Mouse (Mus musculus) thymus, postnatal 0 days (tissue): ENCODE data around the gene Gtf2e1. TPM values are rescaled to one million over a fixed set of nuclear protein-coding genes. Genes with fewer than 3 reads are reported as not detected.
A peak's percentile ranks its signal among the peaks of the same experiment; 100 is the strongest.

Experiments
- DNase-seq: peaks from one replicate; pipeline ENCODE4 v3.0.0-alpha.2; 2015; ENCODE audit warnings: low spot score
- polyA plus RNA-seq: library from polyadenylated mRNA; unstranded; fragments of >200 nt; fragmentation: Nextera tagmentation; extraction: Ambion mirVana; gene quantifications from 2 replicates; pipeline ENCODE4 v1.2.1, GENCODE M21; 2015

The Gtf2e1 gene
- polyA plus RNA-seq: 20.5 and 21.6 TPM in 2 replicates

- peak; percentile 97 for DNase-seq
These were observed at the start of gene Gtf2e1, which contains the start of gene Rabl3 for GRCm38 (mm10) chr16:37539611-37540580. Gene Gtf2e1 (minus strand): TSS chr16:37539789. Gene Rabl3 (plus strand): TSS chr16:37539885.

GRCm38 (mm10) chr16:37585129-37585563, 45.6 kb upstream of the Gtf2e1 start:
- DNase-seq: no peak

- DNase-seq: no peak
These were observed 44.8 kb upstream of the Gtf2e1 start for GRCm38 (mm10) chr16:37584218-37585035.

- DNase-seq: no peak
These were observed 44.2 kb upstream of the Gtf2e1 start for GRCm38 (mm10) chr16:37583801-37584200.

GRCm38 (mm10) chr16:37583306-37583705, 43.7 kb upstream of the Gtf2e1 start:
- no peak for DNase-seq

GRCm38 (mm10) chr16:37581901-37582300, 42.3 kb upstream of the Gtf2e1 start:
- DNase-seq: no peak

- DNase-seq: no peak
These were observed 41.1 kb upstream of the Gtf2e1 start for GRCm38 (mm10) chr16:37580651-37581050.

GRCm38 (mm10) chr16:37579994-37580393, 40.4 kb upstream of the Gtf2e1 start, which contains the start of gene Hgd:
Gene Hgd (plus strand): TSS chr16:37580153.
- no peak for DNase-seq

GRCm38 (mm10) chr16:37579591-37579990, 40.0 kb upstream of the Gtf2e1 start:
- no peak for DNase-seq

- DNase-seq: no peak
These were observed 35.7 kb upstream of the Gtf2e1 start for GRCm38 (mm10) chr16:37575325-37575724.

- no peak for DNase-seq
These were observed 33.5 kb upstream of the Gtf2e1 start for GRCm38 (mm10) chr16:37573061-37573460.

GRCm38 (mm10) chr16:37572117-37572754, 32.6 kb upstream of the Gtf2e1 start:
- no peak for DNase-seq

- no peak for DNase-seq
These were observed 32.0 kb upstream of the Gtf2e1 start for GRCm38 (mm10) chr16:37571554-37571953.

- DNase-seq: no peak
These were observed 27.8 kb upstream of the Gtf2e1 start for GRCm38 (mm10) chr16:37567113-37568050.

- no peak for DNase-seq
These were observed 26.5 kb upstream of the Gtf2e1 start for GRCm38 (mm10) chr16:37566107-37566506.

- DNase-seq: no peak
These were observed 25.5 kb upstream of the Gtf2e1 start for GRCm38 (mm10) chr16:37565117-37565516.

- no peak for DNase-seq
These were observed 23.4 kb upstream of the Gtf2e1 start for GRCm38 (mm10) chr16:37562961-37563360.

GRCm38 (mm10) chr16:37562414-37562813, 22.8 kb upstream of the Gtf2e1 start:
- no peak for DNase-seq

- DNase-seq: no peak
These were observed 13.2 kb upstream of the Gtf2e1 start for GRCm38 (mm10) chr16:37552824-37553223.

- no peak for DNase-seq
These were observed 11.4 kb upstream of the Gtf2e1 start for GRCm38 (mm10) chr16:37550981-37551380.
